ENCODE assay signal across 18 mouse cellular contexts in the genomic region with DNA sequence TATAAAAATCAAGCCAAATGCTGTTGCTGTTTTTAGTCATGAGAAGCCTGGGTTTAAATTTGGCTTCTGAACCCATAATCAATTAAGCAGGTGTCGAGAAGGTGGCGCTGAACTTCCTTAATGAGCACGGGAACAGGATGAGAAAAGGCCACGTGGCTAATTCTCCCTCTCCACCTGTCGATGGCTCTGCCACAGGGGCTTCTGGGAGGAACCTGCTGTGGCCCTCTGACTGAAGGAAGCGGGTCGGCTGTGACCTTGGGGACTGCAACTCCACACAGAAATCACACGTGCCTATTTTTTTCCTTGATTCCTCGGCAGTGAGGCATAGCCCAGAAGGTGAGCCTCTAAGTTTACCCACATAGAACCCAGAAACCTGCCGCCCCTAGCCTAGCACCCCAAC.
DNase-seq lines count a peak whose midpoint lies in the region; ATAC-seq and TF ChIP-seq lines count a peak whose summit lies in the region.
"Had no signal": no experiment of that assay in that cellular context is flagged by ENCODE, and none has a peak within 500 bp of the region (broad histone marks: within the 10 kb centered on the region; RNA-seq: fewer than 3 reads in every experiment).

No protein-coding gene starts in this region.

- no peaks in the 10 kb centered on the region for H3K36me3 ChIP-seq in heart, embryonic 12.5 days
- H3K36me3 ChIP-seq in kidney, adult 2 months (ENCODE audit: control insufficient read depth, insufficient read depth, low read length), result no peaks in the 10 kb centered on the region
- H3K36me3 ChIP-seq in limb, embryonic 10.5 days, result no peaks in the 10 kb centered on the region
- H3K36me3 ChIP-seq in splenic B cell, adult 2 months (ENCODE audit: control insufficient read depth, insufficient read depth, low read length, poor library complexity, severe bottlenecking), result no peaks in the 10 kb centered on the region
- H3K36me3 ChIP-seq: forebrain, embryonic 15.5 days; stomach, embryonic 15.5 days had no signal

- 0 out of 2 replicates have a peak, but pooled peaks cover 3% of the 10 kb centered on the region for H3K9me3 ChIP-seq in heart, embryonic 12.5 days (replicated peaks)
- no peaks in the 10 kb centered on the region for H3K9me3 ChIP-seq in limb, embryonic 10.5 days (replicated peaks)
- H3K9me3 ChIP-seq: forebrain, embryonic 15.5 days; stomach, embryonic 15.5 days had no signal

- H3K27me3 ChIP-seq in heart, embryonic 12.5 days (replicated peaks), result no peaks in the 10 kb centered on the region
- no peaks in the 10 kb centered on the region for H3K27me3 ChIP-seq in kidney, adult 2 months (replicated peaks; ENCODE audit: control insufficient read depth, insufficient read depth, low read length)
- H3K27me3 ChIP-seq in limb, embryonic 10.5 days (ENCODE audit: low read depth, poor library complexity, severe bottlenecking), result no peaks in the 10 kb centered on the region; the same call in 1 of the 2 replicates
- no peaks in the 10 kb centered on the region for H3K27me3 ChIP-seq in splenic B cell, adult 2 months (ENCODE audit: control insufficient read depth, insufficient read depth, low read length, poor library complexity, severe bottlenecking)
- H3K27me3 ChIP-seq: stomach, embryonic 15.5 days had no signal

- peaks cover 70% of the 10 kb centered on the region for H3K4me1 ChIP-seq in heart, embryonic 12.5 days (replicated peaks)
- peaks cover 8% of the 10 kb centered on the region for H3K4me1 ChIP-seq in kidney, adult 2 months (ENCODE audit: control insufficient read depth, insufficient read depth, low read length)
- peaks cover 59% of the 10 kb centered on the region for H3K4me1 ChIP-seq in limb, embryonic 10.5 days
- H3K4me1 ChIP-seq: forebrain, embryonic 15.5 days; megakaryocyte, embryonic 14.5 days had no signal

- H3K4me2 ChIP-seq in heart, embryonic 12.5 days, result no peak overlapping the region
- H3K4me2 ChIP-seq: forebrain, embryonic 15.5 days; stomach, embryonic 15.5 days had no signal

- no peak for TF ChIP-seq POLR2A in kidney, adult 2 months (IDR thresholded peaks at IDR 0.05; ENCODE audit: low read depth, low read length)

- WGBS in heart, embryonic 12.5 days, result 53% methylated on average over 10 of the region's 10 CpGs
- WGBS in kidney, adult 2 months, result 50% methylated on average over 10 of the region's 10 CpGs
- 67% methylated on average over 10 of the region's 10 CpGs for WGBS in limb, embryonic 10.5 days

- H3K27ac ChIP-seq in heart, embryonic 12.5 days (ENCODE audit: poor library complexity, severe bottlenecking), result peak overlapping the region; percentile 98
- 0 out of 2 replicates have a peak overlapping the region, but pooled peaks have one; percentile 62 for H3K27ac ChIP-seq in kidney, adult 2 months (ENCODE audit: insufficient read depth, low read depth, low read length)
- H3K27ac ChIP-seq in limb, embryonic 10.5 days, result peak overlapping the region; percentile 54; the same call in 1 of the 2 replicates
- H3K27ac ChIP-seq: forebrain, embryonic 15.5 days had no signal

- DNase-seq in heart, postnatal 4 days, result no peak
- DNase-seq in kidney, adult 2 months, result peak; percentile 32
- no peak for DNase-seq in kidney, adult 18-20 months
- DNase-seq in limb, embryonic 10.5 days (ENCODE audit: low spot score), result no peak
- peak; percentile 54 for DNase-seq in splenic B cell, adult 2 months (ENCODE audit: low read depth, low spot score)
- DNase-seq: adrenal gland, postnatal 10 days; cerebellum, adult 11 months; cerebellum, postnatal 10 days; gastrocnemius, postnatal 25 days; kidney, adult 8-10 months; liver; midbrain, embryonic 14.5 days had no signal

- no peak overlapping the region for H3K4me3 ChIP-seq in heart, embryonic 12.5 days
- no peak overlapping the region for H3K4me3 ChIP-seq in kidney, adult 2 months (ENCODE audit: insufficient read depth, low read depth, low read length)
- no peak overlapping the region for H3K4me3 ChIP-seq in limb, embryonic 10.5 days
- H3K4me3 ChIP-seq: forebrain, embryonic 15.5 days; megakaryocyte, embryonic 14.5 days; myocyte; stomach, embryonic 15.5 days had no signal

- no peak for ATAC-seq in heart, embryonic 12.5 days (ENCODE audit: insufficient number of reproducible peaks, low FRiP score)
- no peak for ATAC-seq in megakaryocyte, adult 5-6 weeks (ENCODE audit: poor library complexity, severe bottlenecking)
- ATAC-seq: forebrain, embryonic 15.5 days had no signal

- H3K9ac ChIP-seq in heart, embryonic 12.5 days, result peak overlapping the region; percentile 31; the same call in 1 of the 2 replicates
- H3K9ac ChIP-seq: forebrain, embryonic 15.5 days; stomach, embryonic 15.5 days had no signal

- TF ChIP-seq CTCF in kidney, adult 2 months (conservative IDR thresholded peaks at IDR 0.05; ENCODE audit: insufficient read depth, insufficient read length, low read depth, low read length), result no peak

Comparison
In these comparisons a context has a peak if more than half of its experiments do, and no peak if none do; other contexts are left out.
1. DNase-seq: peak in kidney, adult 2 months (single experiment) and splenic B cell, adult 2 months (single experiment); none in heart, postnatal 4 days (single experiment), kidney, adult 18-20 months (single experiment) and limb, embryonic 10.5 days (single experiment).
2. Peak in every context shown above with its lines, with median percentiles within 50 percentile points of each other: H3K27ac ChIP-seq.